Mouse (Mus musculus): ENCODE data around the gene Stat4. TPM values are rescaled to one million over a fixed set of nuclear protein-coding genes. Genes with fewer than 3 reads are reported as not detected.

Stat4 gene
- polyA plus RNA-seq, 1 experiment: not detected

DNA sequence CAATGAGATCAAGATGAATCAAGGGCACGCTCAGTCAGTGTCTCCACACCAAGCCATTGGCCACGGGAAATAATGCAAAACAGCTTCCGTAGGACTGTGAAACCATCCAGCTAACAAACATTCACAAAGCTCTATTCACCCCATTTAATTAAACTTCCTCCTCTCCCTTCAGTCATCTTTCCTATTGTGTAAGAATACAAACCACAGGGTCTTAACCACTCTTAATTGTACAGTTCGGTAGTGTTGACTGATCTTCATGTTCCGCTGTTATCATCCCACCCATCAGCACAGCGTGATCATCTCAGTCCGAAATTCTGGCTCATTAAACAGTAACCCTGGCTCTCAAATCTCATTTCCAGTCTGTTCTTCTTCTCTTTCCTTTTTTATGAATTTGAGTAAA lies 25.8 kb downstream of the Stat4 start:
- no peak overlapping the region for H3K4me2 ChIP-seq (ENCODE audit: low read depth)
- H3ac ChIP-seq (ENCODE audit: control insufficient read depth, insufficient read length): no peak overlapping the region
- TF ChIP-seq TCF3 (IDR thresholded peaks at IDR 0.05; ENCODE audit: insufficient read length, low read depth): no peak
- no peak for TF ChIP-seq E2F4 (IDR thresholded peaks at IDR 0.05; ENCODE audit: insufficient read depth)
- no peak for TF ChIP-seq POLR2A (IDR thresholded peaks at IDR 0.05; ENCODE audit: insufficient read length, low read depth)
- TF ChIP-seq USF1 (IDR thresholded peaks at IDR 0.05; ENCODE audit: low read depth): no peak
- no peak for TF ChIP-seq MAX (IDR thresholded peaks at IDR 0.05; ENCODE audit: low read depth)
- no peak for TF ChIP-seq SRF (IDR thresholded peaks at IDR 0.05; ENCODE audit: control insufficient read depth, insufficient read length, low read depth)
- TF ChIP-seq MYOD1 (IDR thresholded peaks at IDR 0.05; ENCODE audit: control insufficient read depth in 1 of 3, insufficient read length in 2 of 3, low read depth in 2 of 3): no peak
- TF ChIP-seq REST (IDR thresholded peaks at IDR 0.05; ENCODE audit: insufficient read depth, insufficient read length): no peak
- no peak for TF ChIP-seq TCF12 (IDR thresholded peaks at IDR 0.05; ENCODE audit: insufficient read depth, poor library complexity, severe bottlenecking)
- no peak for TF ChIP-seq CEBPB (IDR thresholded peaks at IDR 0.05; ENCODE audit: insufficient read depth, poor library complexity, severe bottlenecking)
- TF ChIP-seq POLR2AphosphoS2 (IDR thresholded peaks at IDR 0.05; ENCODE audit: insufficient read length, low read depth): no peak
- TF ChIP-seq MYOG (IDR thresholded peaks at IDR 0.05; ENCODE audit: control insufficient read depth in 1 of 3, insufficient read depth in 1 of 3, insufficient read length in 2 of 3, low read depth in 2 of 3): no peak
- H3K4me3 ChIP-seq: no peak overlapping the region
- no peaks in the 10 kb centered on the region for H3K36me3 ChIP-seq (ENCODE audit: control insufficient read depth, insufficient read depth)
- H3K27me3 ChIP-seq (ENCODE audit: control insufficient read depth, insufficient read depth, insufficient read length): no peaks in the 10 kb centered on the region
- H3K79me2 ChIP-seq (ENCODE audit: control insufficient read depth, insufficient read depth): no peaks in the 10 kb centered on the region

DNA sequence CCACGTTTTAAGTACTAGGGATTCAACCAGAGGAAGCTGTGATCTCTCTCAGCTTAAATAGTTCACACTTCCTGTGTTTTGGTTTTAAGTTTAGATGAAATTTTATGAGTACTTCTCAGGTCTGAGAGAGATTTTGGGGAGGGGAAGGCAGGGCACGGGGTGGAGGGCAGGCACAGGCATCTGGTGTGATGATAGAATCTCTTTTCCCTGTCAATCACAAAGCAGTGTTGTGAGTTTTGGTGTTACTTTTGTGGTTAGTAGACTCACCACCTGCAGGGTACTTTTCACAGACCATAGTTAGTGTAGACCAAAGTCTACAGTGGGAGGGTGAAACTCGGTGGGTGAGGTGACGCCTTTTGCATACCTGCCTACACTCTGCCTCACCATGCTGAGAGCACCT lies 32.7 kb downstream of the Stat4 start:
- no peak for TF ChIP-seq CEBPB (IDR thresholded peaks at IDR 0.05; ENCODE audit: insufficient read depth, poor library complexity, severe bottlenecking)
- no peak for TF ChIP-seq MYOD1 (IDR thresholded peaks at IDR 0.05; ENCODE audit: control insufficient read depth in 1 of 3, insufficient read length in 2 of 3, low read depth in 2 of 3)
- no peak for TF ChIP-seq POLR2A (IDR thresholded peaks at IDR 0.05; ENCODE audit: insufficient read length, low read depth)
- no peak for TF ChIP-seq MAX (IDR thresholded peaks at IDR 0.05; ENCODE audit: low read depth)
- no peak for TF ChIP-seq SRF (IDR thresholded peaks at IDR 0.05; ENCODE audit: control insufficient read depth, insufficient read length, low read depth)
- no peak for TF ChIP-seq MYOG (IDR thresholded peaks at IDR 0.05; ENCODE audit: control insufficient read depth in 1 of 3, insufficient read depth in 1 of 3, insufficient read length in 2 of 3, low read depth in 2 of 3)
- no peak for TF ChIP-seq POLR2AphosphoS2 (IDR thresholded peaks at IDR 0.05; ENCODE audit: insufficient read length, low read depth)
- TF ChIP-seq REST (IDR thresholded peaks at IDR 0.05; ENCODE audit: insufficient read depth, insufficient read length): no peak
- TF ChIP-seq TCF12 (IDR thresholded peaks at IDR 0.05; ENCODE audit: insufficient read depth, poor library complexity, severe bottlenecking): no peak
- TF ChIP-seq E2F4 (IDR thresholded peaks at IDR 0.05; ENCODE audit: insufficient read depth): no peak
- no peak for TF ChIP-seq TCF3 (IDR thresholded peaks at IDR 0.05; ENCODE audit: insufficient read length, low read depth)
- TF ChIP-seq USF1 (IDR thresholded peaks at IDR 0.05; ENCODE audit: low read depth): no peak
- Histone ChIP-seq H3K4me3 (no peak overlapping the region), H3K79me2 (ENCODE audit: control insufficient read depth, insufficient read depth) (no peaks in the 10 kb centered on the region), H3K27me3 (ENCODE audit: control insufficient read depth, insufficient read depth, insufficient read length) (no peaks in the 10 kb centered on the region), H3ac (ENCODE audit: control insufficient read depth, insufficient read length) (no peak overlapping the region), H3K4me2 (ENCODE audit: low read depth) (no peak overlapping the region), H3K36me3 (ENCODE audit: control insufficient read depth, insufficient read depth) (no peaks in the 10 kb centered on the region)

DNA sequence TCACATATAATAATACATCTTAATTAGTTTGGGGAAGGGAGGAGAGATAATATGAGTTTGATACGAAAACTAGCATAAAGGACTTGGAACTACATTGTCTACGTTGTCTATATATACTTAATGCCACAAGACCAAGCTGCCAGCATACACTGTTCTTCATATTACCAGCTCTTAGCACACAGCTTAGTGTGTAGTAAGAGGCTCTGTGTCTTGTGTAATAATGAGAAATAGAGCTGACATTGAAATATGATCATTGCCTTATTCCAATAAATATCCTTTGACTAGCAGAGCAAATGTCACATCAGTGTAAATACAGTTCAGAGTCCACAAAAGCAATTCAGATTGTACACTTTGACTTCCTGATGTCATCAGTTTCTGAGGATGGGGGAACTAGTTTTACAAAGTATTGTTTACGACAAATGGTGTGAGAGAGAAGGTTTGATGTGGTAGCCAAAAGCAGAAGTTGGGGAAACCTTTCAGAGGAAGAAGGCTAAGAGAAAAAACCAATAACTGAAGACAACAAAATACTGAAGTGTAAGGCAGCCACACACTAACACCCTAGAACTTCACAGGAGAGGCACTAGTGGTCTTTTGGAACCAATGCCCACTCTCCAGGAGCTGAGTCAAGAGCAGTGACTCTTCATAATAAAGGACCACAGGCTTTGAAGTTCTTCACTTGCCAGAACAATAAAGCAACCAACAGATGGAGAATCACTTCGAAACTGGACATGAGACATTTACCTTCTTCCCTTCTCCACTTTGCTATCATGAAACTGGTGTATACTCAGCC lies 35.2 kb downstream of the Stat4 start:
- Histone ChIP-seq H3ac (ENCODE audit: control insufficient read depth, insufficient read length) (no peak overlapping the region), H3K4me3 (no peak overlapping the region), H3K27me3 (ENCODE audit: control insufficient read depth, insufficient read depth, insufficient read length) (no peaks in the 10 kb centered on the region), H3K4me2 (ENCODE audit: low read depth) (no peak overlapping the region), H3K36me3 (ENCODE audit: control insufficient read depth, insufficient read depth) (no peaks in the 10 kb centered on the region), H3K79me2 (ENCODE audit: control insufficient read depth, insufficient read depth) (no peaks in the 10 kb centered on the region)
- no peak for TF ChIP-seq MYOG (IDR thresholded peaks at IDR 0.05; ENCODE audit: control insufficient read depth in 1 of 3, insufficient read depth in 1 of 3, insufficient read length in 2 of 3, low read depth in 2 of 3)
- TF ChIP-seq CEBPB (IDR thresholded peaks at IDR 0.05; ENCODE audit: insufficient read depth, poor library complexity, severe bottlenecking): no peak
- no peak for TF ChIP-seq REST (IDR thresholded peaks at IDR 0.05; ENCODE audit: insufficient read depth, insufficient read length)
- TF ChIP-seq TCF3 (IDR thresholded peaks at IDR 0.05; ENCODE audit: insufficient read length, low read depth): no peak
- TF ChIP-seq TCF12 (IDR thresholded peaks at IDR 0.05; ENCODE audit: insufficient read depth, poor library complexity, severe bottlenecking): no peak
- TF ChIP-seq E2F4 (IDR thresholded peaks at IDR 0.05; ENCODE audit: insufficient read depth): no peak
- no peak for TF ChIP-seq POLR2AphosphoS2 (IDR thresholded peaks at IDR 0.05; ENCODE audit: insufficient read length, low read depth)
- TF ChIP-seq SRF (IDR thresholded peaks at IDR 0.05; ENCODE audit: control insufficient read depth, insufficient read length, low read depth): no peak
- TF ChIP-seq MAX (IDR thresholded peaks at IDR 0.05; ENCODE audit: low read depth): no peak
- TF ChIP-seq POLR2A (IDR thresholded peaks at IDR 0.05; ENCODE audit: insufficient read length, low read depth): no peak
- no peak for TF ChIP-seq MYOD1 (IDR thresholded peaks at IDR 0.05; ENCODE audit: control insufficient read depth in 1 of 3, insufficient read length in 2 of 3, low read depth in 2 of 3)
- TF ChIP-seq USF1 (IDR thresholded peaks at IDR 0.05; ENCODE audit: low read depth): no peak

DNA sequence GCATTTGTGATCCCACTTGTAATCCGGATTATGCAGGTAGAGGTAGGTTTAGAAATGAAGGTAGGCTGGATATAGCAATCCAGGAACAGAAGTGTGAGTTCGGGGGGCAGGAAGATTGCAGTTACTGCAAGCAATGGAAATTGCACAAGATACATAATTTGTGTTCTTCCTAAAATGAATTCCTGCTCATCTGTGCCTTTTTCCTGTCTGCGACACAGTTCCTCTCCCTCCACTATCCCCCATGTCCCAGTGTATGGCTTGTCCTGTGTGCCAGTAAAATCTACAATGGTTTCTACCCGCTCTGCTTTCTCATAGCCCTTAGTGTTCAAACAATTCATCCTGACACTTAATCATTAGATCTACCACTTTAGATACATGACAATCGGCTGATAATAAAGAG lies 41.7 kb downstream of the Stat4 start:
- Histone ChIP-seq H3K27me3 (ENCODE audit: control insufficient read depth, insufficient read depth, insufficient read length) (no peaks in the 10 kb centered on the region), H3K4me3 (no peak overlapping the region), H3K79me2 (ENCODE audit: control insufficient read depth, insufficient read depth) (no peaks in the 10 kb centered on the region), H3ac (ENCODE audit: control insufficient read depth, insufficient read length) (no peak overlapping the region), H3K4me2 (ENCODE audit: low read depth) (no peak overlapping the region), H3K36me3 (ENCODE audit: control insufficient read depth, insufficient read depth) (no peaks in the 10 kb centered on the region)
- TF ChIP-seq USF1 (IDR thresholded peaks at IDR 0.05; ENCODE audit: low read depth): no peak
- TF ChIP-seq MYOG (IDR thresholded peaks at IDR 0.05; ENCODE audit: control insufficient read depth in 1 of 3, insufficient read depth in 1 of 3, insufficient read length in 2 of 3, low read depth in 2 of 3): no peak
- no peak for TF ChIP-seq POLR2A (IDR thresholded peaks at IDR 0.05; ENCODE audit: insufficient read length, low read depth)
- no peak for TF ChIP-seq POLR2AphosphoS2 (IDR thresholded peaks at IDR 0.05; ENCODE audit: insufficient read length, low read depth)
- no peak for TF ChIP-seq MYOD1 (IDR thresholded peaks at IDR 0.05; ENCODE audit: control insufficient read depth in 1 of 3, insufficient read length in 2 of 3, low read depth in 2 of 3)
- TF ChIP-seq SRF (IDR thresholded peaks at IDR 0.05; ENCODE audit: control insufficient read depth, insufficient read length, low read depth): no peak
- no peak for TF ChIP-seq CEBPB (IDR thresholded peaks at IDR 0.05; ENCODE audit: insufficient read depth, poor library complexity, severe bottlenecking)
- TF ChIP-seq E2F4 (IDR thresholded peaks at IDR 0.05; ENCODE audit: insufficient read depth): no peak
- TF ChIP-seq MAX (IDR thresholded peaks at IDR 0.05; ENCODE audit: low read depth): no peak
- TF ChIP-seq TCF3 (IDR thresholded peaks at IDR 0.05; ENCODE audit: insufficient read length, low read depth): no peak
- TF ChIP-seq REST (IDR thresholded peaks at IDR 0.05; ENCODE audit: insufficient read depth, insufficient read length): no peak
- TF ChIP-seq TCF12 (IDR thresholded peaks at IDR 0.05; ENCODE audit: insufficient read depth, poor library complexity, severe bottlenecking): no peak

Data from myocyte (in vitro differentiated cells).